ENCODE assay signal across 18 mouse cellular contexts in the genomic region with DNA sequence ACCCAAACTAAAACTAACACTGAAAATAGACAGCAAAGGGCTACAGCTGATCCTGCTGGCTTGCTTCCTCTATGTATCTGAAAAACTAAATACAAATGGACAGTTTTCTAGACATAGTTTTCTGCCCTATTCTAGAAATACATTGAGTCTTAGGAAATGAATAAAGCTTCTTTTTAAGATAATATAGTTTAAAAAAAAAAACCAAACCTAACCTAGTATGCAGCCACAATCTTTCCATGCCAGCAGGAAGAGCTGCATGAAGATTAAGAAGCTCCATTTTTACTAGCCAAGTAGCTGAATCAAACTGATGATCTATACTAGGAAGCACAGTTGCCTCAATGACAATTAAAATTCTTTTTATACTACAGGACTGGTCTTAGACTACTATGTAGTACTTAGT.
"Had no signal": no experiment of that assay in that cellular context is flagged by ENCODE, and none has a peak within 500 bp of the region (broad histone marks: within the 10 kb centered on the region; RNA-seq: fewer than 3 reads in every experiment).

No protein-coding gene starts in this region.

- DNase-seq: kidney, adult 2 months; kidney, postnatal 36 days; layer of hippocampus, adult 9-11 months; left cerebral cortex, postnatal 4 days; lung, adult 18-20 months; lung, postnatal 4 days; retina, postnatal 1 day; right cerebral cortex, postnatal 4 days; spleen, adult 18-20 months; thymus, adult 18-20 months; thymus, postnatal 14 days had no signal

- H3K4me1 ChIP-seq: midbrain, embryonic 12.5 days had no signal

- H3K9me3 ChIP-seq: limb, embryonic 13.5 days; megakaryocyte, embryonic 14.5 days; midbrain, embryonic 12.5 days; neural tube, embryonic 13.5 days had no signal

- H3K27ac ChIP-seq: limb, embryonic 13.5 days; midbrain, embryonic 12.5 days; neural tube, embryonic 13.5 days had no signal

- H3K9ac ChIP-seq: limb, embryonic 13.5 days; midbrain, embryonic 12.5 days; neural tube, embryonic 13.5 days had no signal

- ATAC-seq: intestine, embryonic 16.5 days; midbrain, embryonic 16.5 days had no signal

- H3K27me3 ChIP-seq: limb, embryonic 13.5 days; megakaryocyte, embryonic 14.5 days; midbrain, embryonic 12.5 days; neural tube, embryonic 13.5 days had no signal

- H3K4me2 ChIP-seq: limb, embryonic 13.5 days; liver, embryonic 11.5 days; midbrain, embryonic 12.5 days; neural tube, embryonic 13.5 days had no signal

- H3K4me3 ChIP-seq: limb, embryonic 13.5 days; midbrain, embryonic 12.5 days; neural tube, embryonic 13.5 days had no signal

- H3K36me3 ChIP-seq: midbrain, embryonic 12.5 days; neural tube, embryonic 13.5 days had no signal
